Mouse (Mus musculus): ENCODE results near the gene Desi2. TPM values are rescaled to one million over a fixed set of nuclear protein-coding genes. Genes with fewer than 3 reads are reported as not detected.

The Desi2 gene
- polyA plus RNA-seq, 1 experiment from 2014 or later: 19.9 TPM

Other genes with a start within 250 kb of the Desi2 start
- 0.08 and 0.14 TPM in 2 replicates for gene Catspere2, start 204.0 kb upstream of the Desi2 start, polyA plus RNA-seq (2016; fragmentation: Nextera tagmentation; extraction: Ambion mirVana)
- gene Cox20, start 131.7 kb downstream of the Desi2 start, polyA plus RNA-seq (2016; fragmentation: Nextera tagmentation; extraction: Ambion mirVana): 154 and 160 TPM in 2 replicates
- gene Hnrnpu, start 150.4 kb downstream of the Desi2 start, polyA plus RNA-seq (2016; fragmentation: Nextera tagmentation; extraction: Ambion mirVana): 898 and 928 TPM in 2 replicates
- 9.6 and 11.1 TPM in 2 replicates for gene Efcab2, start 218.7 kb downstream of the Desi2 start, polyA plus RNA-seq (2016; fragmentation: Nextera tagmentation; extraction: Ambion mirVana)

All from forebrain, embryonic 12.5 days (tissue).